Mouse (Mus musculus): ENCODE data around the gene Pip4k2b.
A peak's percentile ranks its signal among the peaks of the same experiment; 100 is the strongest.
"Not testable (repeated sequence)": the region's sequence is repeated elsewhere in the genome, so short reads cannot be mapped to it uniquely, and the experiment has no call there.

Pip4k2b gene

GRCm38 (mm10) chr11:97753277-97753676 lies 8.8 kb upstream of the Pip4k2b start:
- DNase-seq (ENCODE audit: low spot score) = no peak

GRCm38 (mm10) chr11:97748496-97748895 lies 4.0 kb upstream of the Pip4k2b start:
- no peak for DNase-seq (ENCODE audit: low spot score)

- no peak for DNase-seq (ENCODE audit: low spot score)
Observed at GRCm38 (mm10) chr11:97747773-97748172, 3.3 kb upstream of the Pip4k2b start.

- DNase-seq (ENCODE audit: low spot score) = no peak
Observed at GRCm38 (mm10) chr11:97745331-97745721, 822 bp upstream of the Pip4k2b start.

- peak; percentile 99 for DNase-seq (ENCODE audit: low spot score)
Observed at GRCm38 (mm10) chr11:97744718-97745330, 320 bp upstream of the Pip4k2b start.

- DNase-seq (ENCODE audit: low spot score) = no peak
Observed at GRCm38 (mm10) chr11:97743423-97743822, 1.1 kb downstream of the Pip4k2b start.

- no peak for DNase-seq (ENCODE audit: low spot score)
Observed at GRCm38 (mm10) chr11:97742591-97742990, 1.9 kb downstream of the Pip4k2b start.

- DNase-seq (ENCODE audit: low spot score) = no peak
Observed at GRCm38 (mm10) chr11:97742157-97742556, 2.3 kb downstream of the Pip4k2b start.

- no peak for DNase-seq (ENCODE audit: low spot score)
Observed at GRCm38 (mm10) chr11:97740190-97740589, 4.3 kb downstream of the Pip4k2b start.

- no peak for DNase-seq (ENCODE audit: low spot score)
Observed at GRCm38 (mm10) chr11:97739155-97739554, 5.3 kb downstream of the Pip4k2b start.

GRCm38 (mm10) chr11:97738703-97739102 lies 5.8 kb downstream of the Pip4k2b start:
- peak; percentile 33 for DNase-seq (ENCODE audit: low spot score)

- no peak for DNase-seq (ENCODE audit: low spot score)
Observed at GRCm38 (mm10) chr11:97737600-97737999, 6.9 kb downstream of the Pip4k2b start.

- DNase-seq (ENCODE audit: low spot score) = no peak
Observed at GRCm38 (mm10) chr11:97736645-97737044, 7.9 kb downstream of the Pip4k2b start.

- DNase-seq (ENCODE audit: low spot score) = not testable (repeated sequence)
Observed at GRCm38 (mm10) chr11:97734810-97735209, 9.7 kb downstream of the Pip4k2b start.

- DNase-seq (ENCODE audit: low spot score) = no peak
Observed at GRCm38 (mm10) chr11:97733689-97734088, 10.8 kb downstream of the Pip4k2b start.

- no peak for DNase-seq (ENCODE audit: low spot score)
Observed at GRCm38 (mm10) chr11:97728730-97729129, 15.8 kb downstream of the Pip4k2b start.

GRCm38 (mm10) chr11:97728311-97728710 lies 16.2 kb downstream of the Pip4k2b start:
- DNase-seq (ENCODE audit: low spot score) = no peak

- DNase-seq (ENCODE audit: low spot score) = no peak
Observed at GRCm38 (mm10) chr11:97723709-97724108, 20.8 kb downstream of the Pip4k2b start.

GRCm38 (mm10) chr11:97721338-97721737 lies 23.2 kb downstream of the Pip4k2b start:
- no peak for DNase-seq (ENCODE audit: low spot score)

- no peak for DNase-seq (ENCODE audit: low spot score)
Observed at GRCm38 (mm10) chr11:97719041-97719440, 25.5 kb downstream of the Pip4k2b start.

- no peak for DNase-seq (ENCODE audit: low spot score)
Observed at GRCm38 (mm10) chr11:97718281-97718860, 26.1 kb downstream of the Pip4k2b start.

GRCm38 (mm10) chr11:97717369-97718280 lies 26.9 kb downstream of the Pip4k2b start:
- DNase-seq (ENCODE audit: low spot score) = no peak

GRCm38 (mm10) chr11:97716021-97716420 lies 28.5 kb downstream of the Pip4k2b start:
- DNase-seq (ENCODE audit: low spot score) = no peak
